Mouse (Mus musculus): ENCODE results near the gene Pdk2. TPM values are rescaled to one million over a fixed set of nuclear protein-coding genes. Genes with fewer than 3 reads are reported as not detected.

The Pdk2 gene
- polyA plus RNA-seq, 1 experiment from 2014 or later: 13.3 TPM

DNA sequence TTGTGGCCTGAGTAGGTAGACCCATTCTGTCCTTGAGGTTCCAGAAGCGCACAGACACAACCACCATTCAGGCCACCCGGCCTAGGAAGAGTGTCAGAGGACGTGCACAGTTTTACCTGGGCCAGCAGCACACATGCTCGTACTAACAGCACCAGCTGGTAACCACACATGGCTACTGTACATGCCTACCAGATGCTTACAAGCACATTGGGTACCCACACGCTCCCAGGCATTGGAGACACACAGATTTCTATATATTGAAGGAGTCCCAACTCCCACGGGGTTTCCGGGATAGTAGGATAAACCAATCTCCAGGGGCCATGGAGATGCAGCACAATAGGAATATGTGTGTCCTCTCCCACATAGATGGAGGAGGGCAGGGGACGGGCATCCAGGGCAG is 38.4 kb downstream of the Pdk2 start:
- H3K27ac ChIP-seq (ENCODE audit: low read depth, low read length): no peak overlapping the region
- no peaks in the 10 kb centered on the region for H3K9me3 ChIP-seq (ENCODE audit: control insufficient read depth, low read length)
- no peaks in the 10 kb centered on the region for H3K27me3 ChIP-seq (ENCODE audit: control insufficient read depth, insufficient read depth, low read length)
- DNase-seq (ENCODE audit: low spot score, missing footprints): no peak
- H3K4me1 ChIP-seq (ENCODE audit: control insufficient read depth, insufficient read depth, low read length): peaks cover 20% of the 10 kb centered on the region
- H3K9ac ChIP-seq (ENCODE audit: low read length): no peak overlapping the region
- 94% methylated on average over 8 of the region's 8 CpGs for WGBS
- no peak overlapping the region for H3K4me3 ChIP-seq (ENCODE audit: low read depth, low read length)
- H3K36me3 ChIP-seq (ENCODE audit: control insufficient read depth, insufficient read depth, low read length): peaks cover 28% of the 10 kb centered on the region
- no peak overlapping the region for H3K4me2 ChIP-seq
- ATAC-seq (ENCODE audit: low FRiP score): no peak

GRCm38 (mm10) chr11:95001584-95002347 is 39.4 kb downstream of the Pdk2 start:
- Histone ChIP-seq H3K27ac (ENCODE audit: low read depth, low read length) (no peak overlapping the region), H3K4me1 (ENCODE audit: control insufficient read depth, insufficient read depth, low read length) (peaks cover 13% of the 10 kb centered on the region), H3K9ac (ENCODE audit: low read length) (no peak overlapping the region), H3K9me3 (ENCODE audit: control insufficient read depth, low read length) (no peaks in the 10 kb centered on the region), H3K4me3 (ENCODE audit: low read depth, low read length) (no peak overlapping the region), H3K36me3 (ENCODE audit: control insufficient read depth, insufficient read depth, low read length) (peaks cover 30% of the 10 kb centered on the region), H3K4me2 (no peak overlapping the region), H3K27me3 (ENCODE audit: control insufficient read depth, insufficient read depth, low read length) (no peaks in the 10 kb centered on the region)
- DNase-seq (ENCODE audit: low spot score, missing footprints) (peak; percentile 60), ATAC-seq (ENCODE audit: low FRiP score) (no peak)
- WGBS: 88% methylated on average over 21 of the region's 21 CpGs

GRCm38 (mm10) chr11:95001058-95001457 is 40.1 kb downstream of the Pdk2 start:
- H3K27ac ChIP-seq (ENCODE audit: low read depth, low read length): peak overlapping the region; percentile 50; the same call in 1 of the 2 replicates

GRCm38 (mm10) chr11:95000548-95000947 is 40.6 kb downstream of the Pdk2 start:
- H3K27me3 ChIP-seq (ENCODE audit: control insufficient read depth, insufficient read depth, low read length): no peaks in the 10 kb centered on the region
- ATAC-seq (ENCODE audit: low FRiP score) (no peak), DNase-seq (ENCODE audit: low spot score, missing footprints) (no peak)
- 56% methylated on average over 4 of the region's 4 CpGs for WGBS
- peaks cover 13% of the 10 kb centered on the region for H3K4me1 ChIP-seq (ENCODE audit: control insufficient read depth, insufficient read depth, low read length)
- peaks cover 37% of the 10 kb centered on the region for H3K36me3 ChIP-seq (ENCODE audit: control insufficient read depth, insufficient read depth, low read length)
- H3K4me2 ChIP-seq: no peak overlapping the region
- H3K4me3 ChIP-seq (ENCODE audit: low read depth, low read length): no peak overlapping the region
- H3K9me3 ChIP-seq (ENCODE audit: control insufficient read depth, low read length): no peaks in the 10 kb centered on the region
- H3K27ac ChIP-seq (ENCODE audit: low read depth, low read length): peak overlapping the region; percentile 50
- H3K9ac ChIP-seq (ENCODE audit: low read length): no peak overlapping the region

More at GRCm38 (mm10) chr11:95001058-95001457, 40.1 kb downstream of the Pdk2 start:
- no peaks in the 10 kb centered on the region for H3K9me3 ChIP-seq (ENCODE audit: control insufficient read depth, low read length)
- ATAC-seq (ENCODE audit: low FRiP score) (peak; percentile 70), DNase-seq (ENCODE audit: low spot score, missing footprints) (peak; percentile 92)
- no peak overlapping the region for H3K4me2 ChIP-seq
- H3K4me3 ChIP-seq (ENCODE audit: low read depth, low read length): no peak overlapping the region
- H3K4me1 ChIP-seq (ENCODE audit: control insufficient read depth, insufficient read depth, low read length): peaks cover 11% of the 10 kb centered on the region
- H3K9ac ChIP-seq (ENCODE audit: low read length): no peak overlapping the region
- peaks cover 37% of the 10 kb centered on the region for H3K36me3 ChIP-seq (ENCODE audit: control insufficient read depth, insufficient read depth, low read length)
- no peaks in the 10 kb centered on the region for H3K27me3 ChIP-seq (ENCODE audit: control insufficient read depth, insufficient read depth, low read length)
- WGBS: 3% methylated on average over 8 of the region's 8 CpGs

DNA sequence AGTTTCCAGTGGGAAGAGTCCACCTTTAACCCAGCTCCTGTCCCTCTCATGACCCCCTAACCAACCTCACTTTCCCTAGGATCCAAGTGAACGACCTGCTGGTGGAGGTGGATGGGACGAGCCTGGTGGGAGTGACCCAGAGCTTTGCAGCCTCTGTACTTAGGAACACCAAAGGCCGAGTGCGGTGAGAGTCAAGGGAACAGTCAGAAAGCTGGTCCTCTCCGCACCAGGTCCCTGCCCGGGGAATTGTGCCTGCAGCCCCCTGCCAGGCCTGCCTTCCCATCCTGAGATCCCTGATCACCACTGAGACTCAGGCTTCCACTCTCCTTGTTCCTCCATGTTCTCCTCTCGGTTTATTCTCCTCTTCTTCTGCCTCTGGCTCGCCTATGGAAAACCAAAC is 41.0 kb downstream of the Pdk2 start:
- ATAC-seq (ENCODE audit: low FRiP score) (no peak), DNase-seq (ENCODE audit: low spot score, missing footprints) (peak; percentile 82)
- WGBS: 82% methylated on average over 8 of the region's 8 CpGs
- Histone ChIP-seq H3K36me3 (ENCODE audit: control insufficient read depth, insufficient read depth, low read length) (peaks cover 36% of the 10 kb centered on the region), H3K9me3 (ENCODE audit: control insufficient read depth, low read length) (no peaks in the 10 kb centered on the region), H3K9ac (ENCODE audit: low read length) (no peak overlapping the region), H3K4me2 (no peak overlapping the region), H3K27ac (ENCODE audit: low read depth, low read length) (peak overlapping the region; percentile 50), H3K27me3 (ENCODE audit: control insufficient read depth, insufficient read depth, low read length) (no peaks in the 10 kb centered on the region), H3K4me3 (ENCODE audit: low read depth, low read length) (no peak overlapping the region), H3K4me1 (ENCODE audit: control insufficient read depth, insufficient read depth, low read length) (peaks cover 17% of the 10 kb centered on the region)

- Histone ChIP-seq H3K36me3 (ENCODE audit: control insufficient read depth, insufficient read depth, low read length) (peaks cover 31% of the 10 kb centered on the region), H3K9me3 (ENCODE audit: control insufficient read depth, low read length) (no peaks in the 10 kb centered on the region), H3K4me3 (ENCODE audit: low read depth, low read length) (no peak overlapping the region), H3K4me2 (no peak overlapping the region), H3K4me1 (ENCODE audit: control insufficient read depth, insufficient read depth, low read length) (peaks cover 38% of the 10 kb centered on the region), H3K27me3 (ENCODE audit: control insufficient read depth, insufficient read depth, low read length) (no peaks in the 10 kb centered on the region), H3K9ac (ENCODE audit: low read length) (no peak overlapping the region), H3K27ac (ENCODE audit: low read depth, low read length) (no peak overlapping the region)
- WGBS: 89% methylated on average over 16 of the region's 16 CpGs
- DNase-seq (ENCODE audit: low spot score, missing footprints): no peak
- no peak for ATAC-seq (ENCODE audit: low FRiP score)
Observed at GRCm38 (mm10) chr11:94998041-94998531, 43.1 kb downstream of the Pdk2 start.

DNA sequence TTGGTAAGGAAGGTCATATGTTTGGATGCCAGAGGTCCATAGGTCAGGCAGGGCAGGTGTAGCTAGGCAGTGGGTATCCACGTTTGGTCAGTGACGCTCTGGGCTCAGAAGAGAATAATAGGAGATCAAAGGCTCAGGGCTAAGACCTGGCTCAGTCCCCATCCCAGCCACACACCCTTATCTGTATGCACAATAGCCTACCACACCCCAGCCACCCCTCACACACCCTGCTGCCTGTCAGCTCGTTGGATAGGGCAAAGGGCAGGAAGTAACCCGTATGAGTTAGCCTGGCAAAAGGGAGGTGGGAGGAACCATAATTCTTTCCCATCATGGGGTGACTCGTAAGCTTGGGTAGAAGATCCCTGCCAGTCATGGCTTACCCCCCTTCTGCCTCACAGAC is 43.6 kb downstream of the Pdk2 start:
- no peak overlapping the region for H3K27ac ChIP-seq (ENCODE audit: low read depth, low read length)
- no peak overlapping the region for H3K9ac ChIP-seq (ENCODE audit: low read length)
- ATAC-seq (ENCODE audit: low FRiP score) (no peak), DNase-seq (ENCODE audit: low spot score, missing footprints) (peak; percentile 60)
- peaks cover 29% of the 10 kb centered on the region for H3K36me3 ChIP-seq (ENCODE audit: control insufficient read depth, insufficient read depth, low read length)
- H3K27me3 ChIP-seq (ENCODE audit: control insufficient read depth, insufficient read depth, low read length): no peaks in the 10 kb centered on the region
- H3K4me2 ChIP-seq: no peak overlapping the region
- H3K4me3 ChIP-seq (ENCODE audit: low read depth, low read length): no peak overlapping the region
- no peaks in the 10 kb centered on the region for H3K9me3 ChIP-seq (ENCODE audit: control insufficient read depth, low read length)
- WGBS: 71% methylated on average over 5 of the region's 5 CpGs
- peaks cover 42% of the 10 kb centered on the region for H3K4me1 ChIP-seq (ENCODE audit: control insufficient read depth, insufficient read depth, low read length)

DNA sequence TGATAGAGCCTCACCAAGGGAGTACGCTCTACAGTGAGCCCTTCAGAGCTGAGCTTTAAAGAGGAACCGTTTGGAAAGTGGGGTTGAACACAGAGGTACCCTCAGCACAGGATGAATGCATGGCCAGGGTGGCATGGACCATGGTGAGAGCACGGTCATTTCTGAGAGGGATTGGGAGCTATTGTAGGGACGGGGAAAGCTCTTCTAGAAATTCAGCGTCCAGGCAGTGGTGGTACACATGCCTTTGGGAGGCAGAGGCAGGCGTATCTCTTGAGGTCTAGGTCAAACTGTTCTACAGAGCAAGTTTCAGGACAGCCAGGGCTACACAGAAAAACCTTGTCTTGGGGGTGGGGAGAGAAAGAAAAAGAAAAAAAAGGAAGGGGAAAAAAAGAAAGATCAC is 44.2 kb downstream of the Pdk2 start:
- WGBS: 92% methylated on average over 6 of the region's 6 CpGs
- H3K4me1 ChIP-seq (ENCODE audit: control insufficient read depth, insufficient read depth, low read length): peaks cover 48% of the 10 kb centered on the region
- H3K9ac ChIP-seq (ENCODE audit: low read length): no peak overlapping the region
- no peak overlapping the region for H3K4me2 ChIP-seq
- peaks cover 23% of the 10 kb centered on the region for H3K36me3 ChIP-seq (ENCODE audit: control insufficient read depth, insufficient read depth, low read length)
- H3K9me3 ChIP-seq (ENCODE audit: control insufficient read depth, low read length): no peaks in the 10 kb centered on the region
- no peak overlapping the region for H3K27ac ChIP-seq (ENCODE audit: low read depth, low read length)
- H3K4me3 ChIP-seq (ENCODE audit: low read depth, low read length): no peak overlapping the region
- H3K27me3 ChIP-seq (ENCODE audit: control insufficient read depth, insufficient read depth, low read length): no peaks in the 10 kb centered on the region
- peak; percentile 74 for DNase-seq (ENCODE audit: low spot score, missing footprints)
- no peak for ATAC-seq (ENCODE audit: low FRiP score)

- ATAC-seq (ENCODE audit: low FRiP score) (no peak), DNase-seq (ENCODE audit: low spot score, missing footprints) (no peak)
- no peak overlapping the region for H3K9ac ChIP-seq (ENCODE audit: low read length)
- H3K9me3 ChIP-seq (ENCODE audit: control insufficient read depth, low read length): no peaks in the 10 kb centered on the region
- H3K4me2 ChIP-seq: 0 out of 2 replicates have a peak overlapping the region, but pooled peaks have one; percentile 98
- H3K36me3 ChIP-seq (ENCODE audit: control insufficient read depth, insufficient read depth, low read length): peaks cover 21% of the 10 kb centered on the region
- WGBS: 89% methylated on average over 8 of the region's 8 CpGs
- peaks cover 48% of the 10 kb centered on the region for H3K4me1 ChIP-seq (ENCODE audit: control insufficient read depth, insufficient read depth, low read length)
- no peaks in the 10 kb centered on the region for H3K27me3 ChIP-seq (ENCODE audit: control insufficient read depth, insufficient read depth, low read length)
- no peak overlapping the region for H3K4me3 ChIP-seq (ENCODE audit: low read depth, low read length)
- no peak overlapping the region for H3K27ac ChIP-seq (ENCODE audit: low read depth, low read length)
Observed at GRCm38 (mm10) chr11:94996101-94996500, 45.1 kb downstream of the Pdk2 start.
